Mouse (Mus musculus): ENCODE measurements around the gene Nsd2.
"Not testable (repeated sequence)": the region's sequence is repeated elsewhere in the genome, so short reads cannot be mapped to it uniquely, and the experiment has no call there.

Nsd2 gene

DNA sequence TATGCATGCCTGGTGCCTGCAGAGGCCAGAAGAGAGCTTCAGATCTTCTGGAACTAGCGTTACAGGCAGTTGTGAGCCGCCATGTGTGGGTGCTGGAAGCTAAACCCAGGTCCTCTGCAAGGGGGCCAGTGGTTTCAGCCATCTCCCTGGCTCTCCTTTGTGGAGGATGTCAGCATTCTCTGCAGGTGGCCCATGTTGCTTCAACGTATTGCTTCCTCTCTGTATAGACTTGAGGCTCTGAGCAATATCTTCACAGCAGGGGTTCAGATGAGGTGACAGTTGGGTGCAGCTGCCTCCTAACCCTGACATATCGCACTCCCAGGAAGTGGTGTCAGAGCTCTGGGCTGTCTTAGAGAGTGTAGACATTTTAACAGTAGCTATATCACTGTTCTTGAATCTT is 30.9 kb downstream of the Nsd2 start:
- DNase-seq (ENCODE audit: low read depth, low spot score): no peak

DNA sequence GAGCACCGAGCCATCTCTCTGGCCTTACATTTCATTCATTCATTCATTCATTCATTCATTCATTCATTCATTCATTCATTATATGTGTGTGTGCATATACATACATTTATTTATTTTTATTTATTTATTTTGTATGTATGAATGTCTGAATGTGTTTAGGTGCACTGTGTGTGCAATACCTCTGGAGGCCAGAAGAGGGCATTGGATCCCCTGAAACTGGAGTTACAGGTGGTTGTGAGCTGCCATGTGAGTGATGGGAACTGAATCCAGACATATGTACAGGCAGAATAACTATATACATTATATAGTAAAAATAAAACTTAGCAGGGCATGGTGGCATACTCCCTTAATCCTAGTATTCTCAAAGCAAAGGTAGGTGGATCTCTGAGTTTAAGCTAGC is 32.6 kb downstream of the Nsd2 start:
- no peak for DNase-seq (ENCODE audit: low read depth, low spot score)

GRCm38 (mm10) chr5:33854019-33854418 is 33.5 kb downstream of the Nsd2 start:
- DNase-seq (ENCODE audit: low read depth, low spot score): no peak

DNA sequence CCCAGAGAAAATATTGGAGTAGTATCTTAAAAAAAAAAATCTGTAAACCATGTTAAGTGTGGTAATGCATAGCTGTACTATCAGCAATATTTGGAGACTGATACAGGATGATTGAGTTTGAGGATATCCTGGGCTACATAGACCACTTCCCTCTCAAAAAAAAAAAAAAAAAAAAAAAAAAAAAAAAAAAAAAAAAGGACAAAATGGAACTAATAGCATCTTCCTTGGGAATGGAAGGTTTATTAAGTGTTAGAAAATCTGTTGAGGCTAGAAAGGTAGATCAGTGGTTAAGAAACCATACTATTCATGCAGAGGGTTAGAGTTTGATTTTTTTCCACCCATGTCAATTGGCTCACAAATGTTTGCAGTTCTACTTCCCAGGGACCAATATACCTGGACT is 37.2 kb downstream of the Nsd2 start:
- DNase-seq (ENCODE audit: low read depth, low spot score): no peak

GRCm38 (mm10) chr5:33875472-33875871 is 54.9 kb downstream of the Nsd2 start:
- no peak for DNase-seq (ENCODE audit: low read depth, low spot score)

DNA sequence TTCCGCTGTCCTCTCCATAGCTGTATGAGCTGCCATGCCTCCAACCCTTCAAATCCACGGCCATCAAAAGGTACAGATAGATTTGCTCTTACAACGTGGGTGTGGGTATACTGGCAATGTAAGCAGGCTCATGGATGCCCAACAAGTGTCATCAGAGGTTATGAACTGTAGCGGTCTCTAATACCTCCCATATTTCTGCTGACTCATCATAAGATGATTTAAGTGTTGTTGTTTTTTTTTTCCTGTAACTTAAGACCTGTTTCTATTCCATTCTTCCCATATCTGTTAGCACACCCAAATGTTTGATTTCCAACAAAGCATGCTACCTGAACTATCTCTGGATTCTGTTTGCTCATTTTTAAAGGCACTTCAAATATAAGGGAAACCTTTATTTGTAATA is 60.6 kb downstream of the Nsd2 start:
- DNase-seq (ENCODE audit: low read depth, low spot score): no peak

DNA sequence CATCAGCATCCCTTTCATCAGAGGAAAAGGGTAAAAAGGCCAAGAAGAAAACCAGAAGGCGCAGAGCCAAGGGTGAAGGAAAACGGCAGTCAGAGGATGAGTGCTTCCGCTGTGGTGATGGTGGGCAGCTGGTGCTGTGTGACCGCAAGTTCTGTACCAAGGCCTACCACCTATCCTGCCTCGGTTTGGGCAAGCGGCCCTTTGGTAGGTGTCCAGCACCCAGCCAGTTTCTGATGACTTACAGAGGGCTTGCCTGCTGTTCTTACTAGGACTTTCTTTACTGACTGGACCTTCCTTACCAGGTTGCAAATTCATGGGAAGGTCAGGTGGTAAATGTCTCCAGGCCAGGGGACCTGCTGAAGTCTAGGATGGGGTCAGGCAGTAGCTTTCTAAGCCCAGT is 72.9 kb downstream of the Nsd2 start:
- DNase-seq (ENCODE audit: low read depth, low spot score): no peak

- DNase-seq (ENCODE audit: low read depth, low spot score): no peak
These were observed 74.6 kb downstream of the Nsd2 start for GRCm38 (mm10) chr5:33895116-33895515.

DNA sequence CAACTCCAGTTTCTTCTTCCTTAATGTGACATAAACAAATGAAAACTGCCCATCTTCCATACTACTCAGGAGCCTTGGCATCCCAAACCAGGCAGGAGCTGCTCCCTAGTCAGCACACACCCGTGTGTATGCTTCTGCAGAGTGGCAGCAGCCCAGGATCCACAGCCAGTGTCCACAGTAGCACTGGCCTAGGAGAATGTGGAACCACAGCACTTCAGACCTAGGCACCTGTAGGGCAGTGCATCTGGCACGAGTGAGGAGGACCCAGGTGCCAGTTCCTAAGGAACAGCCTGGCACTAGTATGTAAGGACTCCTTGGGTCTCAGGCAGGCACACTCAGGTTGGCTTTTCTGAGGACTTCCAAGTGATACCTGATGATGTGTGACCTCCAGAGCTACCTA is 76.6 kb downstream of the Nsd2 start:
- no peak for DNase-seq (ENCODE audit: low read depth, low spot score)

DNA sequence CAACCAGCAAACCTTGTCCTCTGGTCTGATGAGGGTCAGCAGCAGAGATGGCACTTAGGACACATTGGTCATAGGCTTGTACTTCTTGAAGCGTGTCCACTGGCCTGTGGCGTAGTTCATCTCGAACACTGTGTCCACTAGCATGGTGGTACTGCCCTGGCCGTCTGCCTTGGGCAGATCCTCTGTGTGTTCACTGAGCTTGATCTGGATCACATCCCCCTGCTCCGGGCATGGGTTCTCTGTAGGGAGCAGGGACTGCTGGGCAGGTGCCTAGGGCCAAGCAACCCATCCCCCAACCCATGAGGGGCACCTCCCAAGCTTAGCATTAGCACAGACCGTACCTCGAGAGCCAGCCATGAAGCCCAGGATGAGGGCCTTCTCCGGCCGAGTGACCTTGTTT is 78.1 kb downstream of the Nsd2 start:
- DNase-seq (ENCODE audit: low read depth, low spot score): no peak

- no peak for DNase-seq (ENCODE audit: low read depth, low spot score)
These were observed 78.7 kb downstream of the Nsd2 start for GRCm38 (mm10) chr5:33899245-33899644.

DNA sequence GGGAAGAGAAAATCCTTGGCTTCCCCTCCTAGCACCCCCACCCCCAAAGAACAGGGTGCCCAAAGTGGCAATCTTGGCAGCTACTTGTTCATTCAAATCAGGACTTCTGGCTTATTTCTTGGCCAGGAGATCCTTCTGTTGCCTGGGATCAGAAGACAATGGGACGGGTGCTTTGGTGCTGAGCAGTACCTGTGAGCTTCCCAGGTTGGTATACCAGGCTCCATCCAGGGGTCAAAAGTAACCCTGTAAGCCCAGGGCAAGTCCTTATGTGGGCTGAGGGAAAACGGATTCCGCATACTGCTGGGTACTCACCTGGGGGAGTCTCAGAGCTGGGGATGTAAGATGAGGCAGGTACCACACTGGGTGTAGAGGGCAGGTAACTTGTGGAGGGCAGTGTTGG is 79.6 kb downstream of the Nsd2 start:
- DNase-seq (ENCODE audit: low read depth, low spot score): no peak

DNA sequence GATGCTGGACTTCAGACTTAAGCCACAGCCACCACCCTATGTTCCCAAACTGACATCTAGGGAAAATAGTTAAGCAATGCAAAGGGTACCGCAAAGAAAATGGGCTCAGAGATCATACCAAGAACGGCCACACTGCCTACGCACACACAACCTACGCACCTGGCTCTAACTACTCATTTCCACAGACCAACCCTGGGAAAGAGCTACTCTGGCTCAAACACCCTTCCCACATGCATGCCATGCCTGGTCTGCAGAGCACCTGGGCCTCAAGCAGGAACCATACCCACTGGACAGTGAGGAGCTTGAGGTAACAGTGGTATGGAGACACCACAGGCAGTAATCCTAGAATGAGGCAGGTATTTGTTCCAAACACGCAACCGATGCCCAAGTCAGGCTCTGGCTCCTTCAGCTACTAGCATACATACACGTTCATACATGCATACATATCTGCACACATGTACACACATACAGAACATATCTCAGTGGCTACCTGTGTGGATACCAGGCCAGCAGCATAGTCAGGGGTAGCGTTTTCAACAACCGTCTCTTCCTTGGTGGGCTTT is 80.3 kb downstream of the Nsd2 start:
- DNase-seq (ENCODE audit: low read depth, low spot score): no peak

DNA sequence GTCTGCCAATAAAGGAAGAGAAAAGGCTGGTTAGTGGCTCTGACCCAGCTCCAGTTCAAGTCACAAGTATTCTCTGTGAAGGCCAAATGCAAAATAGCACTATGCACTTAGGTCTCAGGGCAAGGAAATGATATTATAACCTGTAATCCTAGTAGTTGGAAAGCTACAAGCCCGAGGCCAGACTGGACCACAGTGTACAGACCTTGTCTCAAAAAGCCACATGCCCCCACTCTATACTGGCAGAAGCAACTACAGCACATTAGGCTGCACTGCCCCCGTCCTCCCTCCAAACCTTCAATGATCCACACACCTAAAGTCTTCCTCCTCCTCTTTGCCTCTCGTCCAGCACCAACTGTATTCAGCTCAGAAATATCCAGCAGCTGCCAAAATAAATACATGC is 80.8 kb downstream of the Nsd2 start:
- no peak for DNase-seq (ENCODE audit: low read depth, low spot score)

DNA sequence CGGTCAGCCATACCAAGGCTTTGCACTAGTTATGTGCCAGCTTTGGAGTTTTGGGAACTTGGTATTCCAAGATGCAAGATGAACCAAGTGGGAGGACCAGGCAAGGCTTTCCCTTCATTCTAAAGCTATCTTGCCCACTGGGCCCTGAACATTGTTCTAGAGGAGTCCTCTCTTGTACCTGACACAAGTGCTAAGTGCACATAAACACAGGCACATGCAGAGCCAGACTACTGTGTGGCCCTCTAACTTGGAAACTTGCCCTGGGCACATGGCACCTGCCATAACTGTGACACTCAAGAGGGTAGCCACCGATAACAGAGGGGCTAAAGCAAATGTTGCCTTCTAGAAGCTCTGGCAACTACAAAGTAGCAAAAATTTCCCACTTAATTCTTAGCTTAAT is 82.2 kb downstream of the Nsd2 start:
- DNase-seq (ENCODE audit: low read depth, low spot score): no peak

GRCm38 (mm10) chr5:33903176-33903575 is 82.7 kb downstream of the Nsd2 start:
- no peak for DNase-seq (ENCODE audit: low read depth, low spot score)

- DNase-seq (ENCODE audit: low read depth, low spot score): not testable (repeated sequence)
These were observed 94.5 kb downstream of the Nsd2 start for GRCm38 (mm10) chr5:33915031-33915430.

DNA sequence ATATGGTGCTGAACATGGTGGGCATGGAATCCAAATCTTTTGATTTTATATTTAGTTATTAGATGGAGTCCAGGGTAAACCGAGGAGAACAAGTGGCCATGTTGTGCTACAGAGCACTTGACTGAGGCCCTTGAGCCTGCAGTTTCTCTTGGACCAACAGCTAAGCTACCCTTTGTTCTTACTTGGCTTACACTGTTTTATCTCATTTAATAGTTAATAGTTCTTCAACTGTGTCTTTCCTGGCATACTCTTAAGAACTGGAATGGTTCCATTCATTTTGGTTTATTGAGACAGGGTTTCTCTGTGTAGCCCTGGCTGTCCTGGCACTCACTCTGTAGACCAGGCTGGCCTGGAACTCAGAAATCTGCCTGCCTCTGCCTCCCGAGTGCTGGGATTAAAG is 96.1 kb downstream of the Nsd2 start:
- not testable (repeated sequence) for DNase-seq (ENCODE audit: low read depth, low spot score)

GRCm38 (mm10) chr5:33919466-33919865 is 98.9 kb downstream of the Nsd2 start:
- DNase-seq (ENCODE audit: low read depth, low spot score): no peak

- DNase-seq (ENCODE audit: low read depth, low spot score): no peak
These were observed 99.5 kb downstream of the Nsd2 start for GRCm38 (mm10) chr5:33920037-33920436.

GRCm38 (mm10) chr5:33920924-33921323 is 100.4 kb downstream of the Nsd2 start:
- DNase-seq (ENCODE audit: low read depth, low spot score): no peak

GRCm38 (mm10) chr5:33921486-33922235 is 101.1 kb downstream of the Nsd2 start:
- no peak for DNase-seq (ENCODE audit: low read depth, low spot score)

GRCm38 (mm10) chr5:33922566-33922965 is 102.0 kb downstream of the Nsd2 start:
- no peak for DNase-seq (ENCODE audit: low read depth, low spot score)

DNA sequence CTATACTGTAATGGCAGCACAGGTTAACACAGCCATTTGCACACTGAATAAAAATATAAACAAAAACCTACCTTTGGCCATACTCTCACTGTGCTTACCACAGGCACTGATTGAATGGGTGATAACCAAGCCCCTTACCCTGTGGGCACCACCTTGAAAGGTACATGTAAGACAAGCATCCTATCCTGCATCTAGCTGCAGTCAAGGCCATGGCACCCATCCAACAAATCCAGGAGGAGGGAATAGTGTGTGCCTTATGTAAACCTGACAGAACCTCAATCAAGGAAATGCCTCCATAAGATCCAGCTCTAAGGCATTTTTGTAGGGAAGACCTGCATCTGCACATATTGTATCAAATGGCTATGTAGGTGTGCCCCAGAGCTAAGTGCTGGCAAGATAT is 105.6 kb downstream of the Nsd2 start:
- DNase-seq (ENCODE audit: low read depth, low spot score): no peak
